In the genomic region with DNA sequence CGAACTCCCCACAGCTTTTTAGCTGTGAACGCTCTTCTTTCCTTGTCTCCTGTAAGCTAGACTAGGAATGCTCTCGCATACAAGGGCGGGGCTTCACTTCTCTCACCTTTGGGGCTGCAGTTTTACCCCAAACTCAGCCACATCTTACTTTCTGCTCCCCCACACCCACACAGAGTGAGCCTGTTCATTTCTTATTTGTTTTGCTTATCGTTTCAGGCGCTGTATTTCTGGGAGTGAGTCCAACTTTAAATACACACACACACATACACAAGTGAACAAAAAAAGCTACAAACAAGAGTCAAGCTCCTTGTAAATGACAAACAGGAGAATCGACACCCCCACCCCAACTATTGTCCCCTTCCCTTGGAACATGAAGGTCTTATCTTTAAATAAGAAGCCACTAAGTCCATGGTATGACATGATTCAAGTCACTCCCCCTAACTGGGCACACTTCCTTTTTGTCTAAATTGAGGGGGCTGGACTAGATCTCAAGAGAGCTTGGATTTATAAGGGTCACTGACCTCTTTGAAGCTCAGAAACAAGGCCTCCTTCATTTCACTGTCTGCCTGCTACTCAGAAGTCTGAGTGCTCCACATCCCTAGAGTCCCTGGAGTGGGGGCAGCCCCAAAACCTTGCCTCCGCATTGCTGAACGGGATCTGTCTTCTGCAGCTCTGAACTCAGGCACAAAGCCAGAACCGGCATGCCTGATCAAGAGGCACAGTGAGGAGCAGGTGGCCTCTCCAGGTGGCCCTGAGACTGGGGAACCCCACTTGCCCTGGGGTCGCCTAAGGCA, we compare ENCODE assay signal across 11 mouse cellular contexts.
DNase-seq lines count a peak whose midpoint lies in the region; ATAC-seq and TF ChIP-seq lines count a peak whose summit lies in the region.
"Had no signal": no experiment of that assay in that cellular context is flagged by ENCODE, and none has a peak within 500 bp of the region (broad histone marks: within the 10 kb centered on the region; RNA-seq: fewer than 3 reads in every experiment).

No protein-coding gene starts in this region.

- no peaks in the 10 kb centered on the region for H3K36me3 ChIP-seq in hindbrain, postnatal 0 days (ENCODE audit: insufficient read depth, low read length)
- no peaks in the 10 kb centered on the region for H3K36me3 ChIP-seq in hindbrain, embryonic 12.5 days
- no peaks in the 10 kb centered on the region for H3K36me3 ChIP-seq in intestine, embryonic 15.5 days
- H3K36me3 ChIP-seq in neural tube, embryonic 13.5 days, result no peaks in the 10 kb centered on the region
- H3K36me3 ChIP-seq: heart, embryonic 10.5 days had no signal

- WGBS in hindbrain, postnatal 0 days, result 43% methylated on average over 11 of the region's 11 CpGs
- WGBS in hindbrain, embryonic 12.5 days, result 40% methylated on average over 11 of the region's 11 CpGs
- WGBS in intestine, embryonic 15.5 days, result 36% methylated on average over 11 of the region's 11 CpGs
- WGBS in neural tube, embryonic 13.5 days, result 37% methylated on average over 11 of the region's 11 CpGs

- H3K9ac ChIP-seq in hindbrain, postnatal 0 days (replicated peaks; ENCODE audit: low read length), result no peak overlapping the region
- no peak overlapping the region for H3K9ac ChIP-seq in hindbrain, embryonic 12.5 days
- H3K9ac ChIP-seq in intestine, embryonic 15.5 days, result no peak overlapping the region
- no peak overlapping the region for H3K9ac ChIP-seq in neural tube, embryonic 13.5 days

- DNase-seq in hindbrain, postnatal 0 days (ENCODE audit: low spot score), result no peak
- DNase-seq in right cerebral cortex, postnatal 14 days, result peak; percentile 29
- DNase-seq in right cerebral cortex, adult 2 months (ENCODE audit: low spot score in 2 of 2), result no peak
- no peak for DNase-seq in c-Kit-positive CD71-positive TER-119-positive erythroid progenitor cells, embryonic 14.5 days (ENCODE audit: low spot score)
- DNase-seq: thymus, adult 2 months had no signal

- no peak overlapping the region for H3K27ac ChIP-seq in hindbrain, postnatal 0 days
- H3K27ac ChIP-seq in hindbrain, embryonic 12.5 days, result no peak overlapping the region; the same call in 1 of the 2 replicates
- H3K27ac ChIP-seq in intestine, embryonic 15.5 days, result peak overlapping the region; percentile 48; the same call in 1 of the 2 replicates
- peak overlapping the region; percentile 6; the same call in 1 of the 2 replicates for H3K27ac ChIP-seq in neural tube, embryonic 13.5 days (replicated peaks)
- H3K27ac ChIP-seq: heart, embryonic 10.5 days had no signal

- H3K9me3 ChIP-seq in hindbrain, postnatal 0 days (ENCODE audit: low read length), result no peaks in the 10 kb centered on the region
- H3K9me3 ChIP-seq in hindbrain, embryonic 12.5 days (replicated peaks), result no peaks in the 10 kb centered on the region
- no peaks in the 10 kb centered on the region for H3K9me3 ChIP-seq in intestine, embryonic 15.5 days
- no peaks in the 10 kb centered on the region for H3K9me3 ChIP-seq in neural tube, embryonic 13.5 days
- H3K9me3 ChIP-seq: heart, embryonic 10.5 days had no signal

- TF ChIP-seq CTCF in hindbrain, postnatal 0 days (IDR thresholded peaks at IDR 0.05; ENCODE audit: low read depth), result no peak

- H3K4me1 ChIP-seq in hindbrain, postnatal 0 days (ENCODE audit: insufficient read depth, low read length), result peaks cover 19% of the 10 kb centered on the region
- peaks cover 23% of the 10 kb centered on the region for H3K4me1 ChIP-seq in hindbrain, embryonic 12.5 days
- peaks cover 24% of the 10 kb centered on the region for H3K4me1 ChIP-seq in intestine, embryonic 15.5 days (replicated peaks)
- H3K4me1 ChIP-seq in neural tube, embryonic 13.5 days (replicated peaks), result peaks cover 49% of the 10 kb centered on the region

- peak; percentile 28; the same call in 1 of the 2 replicates for ATAC-seq in hindbrain, postnatal 0 days
- ATAC-seq in hindbrain, embryonic 12.5 days (ENCODE audit: low FRiP score), result no peak
- peak; percentile 65 for ATAC-seq in intestine, embryonic 15.5 days
- ATAC-seq in neural tube, embryonic 13.5 days (ENCODE audit: low read depth), result no peak
- no peak for ATAC-seq in megakaryocyte-erythroid progenitor cell, adult 5-6 weeks (replicated peaks; ENCODE audit: low FRiP score, low TSS enrichment, poor library complexity, severe bottlenecking)

- H3K4me3 ChIP-seq in hindbrain, postnatal 0 days (ENCODE audit: low read length), result no peak overlapping the region
- H3K4me3 ChIP-seq in hindbrain, embryonic 12.5 days, result no peak overlapping the region
- no peak overlapping the region for H3K4me3 ChIP-seq in intestine, embryonic 15.5 days (replicated peaks)
- H3K4me3 ChIP-seq in neural tube, embryonic 13.5 days, result no peak overlapping the region
- H3K4me3 ChIP-seq: heart, embryonic 10.5 days; myocyte had no signal

- no peak overlapping the region for H3K4me2 ChIP-seq in hindbrain, postnatal 0 days (ENCODE audit: low read depth, low read length)
- no peak overlapping the region for H3K4me2 ChIP-seq in hindbrain, embryonic 12.5 days (replicated peaks)
- no peak overlapping the region for H3K4me2 ChIP-seq in intestine, embryonic 15.5 days (replicated peaks)
- no peak overlapping the region for H3K4me2 ChIP-seq in neural tube, embryonic 13.5 days

- H3K27me3 ChIP-seq in hindbrain, postnatal 0 days (ENCODE audit: insufficient read depth, low read length), result no peaks in the 10 kb centered on the region
- peaks cover 25% of the 10 kb centered on the region for H3K27me3 ChIP-seq in hindbrain, embryonic 12.5 days
- H3K27me3 ChIP-seq in intestine, embryonic 15.5 days (replicated peaks), result no peaks in the 10 kb centered on the region
- peaks cover 61% of the 10 kb centered on the region for H3K27me3 ChIP-seq in neural tube, embryonic 13.5 days

Comparison
In these comparisons a context has a peak if more than half of its experiments do, and no peak if none do; other contexts are left out.
1. ATAC-seq: peak in hindbrain, postnatal 0 days (single experiment) and intestine, embryonic 15.5 days (single experiment); none in hindbrain, embryonic 12.5 days (single experiment), neural tube, embryonic 13.5 days (single experiment) and megakaryocyte-erythroid progenitor cell, adult 5-6 weeks (single experiment).
2. H3K27ac ChIP-seq: peak in intestine, embryonic 15.5 days (single experiment) and neural tube, embryonic 13.5 days (single experiment); none in hindbrain, postnatal 0 days (single experiment) and hindbrain, embryonic 12.5 days (single experiment).